Mouse (Mus musculus): ENCODE measurements at regions not wholly inside any gene's neighbourhood (a gene's known extent, or its start where the extent isn't known, plus 50 kb on each side); places are given as distances from the start of the nearest gene placed in this dataset.

- no peak for DNase-seq (ENCODE audit: extremely low spot score, low spot score)
Observed at GRCm38 (mm10) chr10:118706020-118706419, 164.0 kb downstream of the Dyrk2 start.

- no peak for DNase-seq (ENCODE audit: extremely low spot score, low spot score)
Observed at GRCm38 (mm10) chr10:118709718-118710117, 160.3 kb downstream of the Dyrk2 start.

GRCm38 (mm10) chr10:118711529-118711928 is 158.5 kb downstream of the Dyrk2 start:
- no peak for DNase-seq (ENCODE audit: extremely low spot score, low spot score)

- no peak for DNase-seq (ENCODE audit: extremely low spot score, low spot score)
Observed at GRCm38 (mm10) chr10:118711951-118712350, 158.1 kb downstream of the Dyrk2 start.

GRCm38 (mm10) chr10:118712951-118713350 is 157.1 kb downstream of the Dyrk2 start:
- DNase-seq (ENCODE audit: extremely low spot score, low spot score), result no peak

- DNase-seq (ENCODE audit: extremely low spot score, low spot score), result no peak
Observed at GRCm38 (mm10) chr10:118714179-118714581, 155.8 kb downstream of the Dyrk2 start.

- no peak for DNase-seq (ENCODE audit: extremely low spot score, low spot score)
Observed at GRCm38 (mm10) chr10:118714595-118714994, 155.4 kb downstream of the Dyrk2 start.

- no peak for DNase-seq (ENCODE audit: extremely low spot score, low spot score)
Observed at GRCm38 (mm10) chr10:118720630-118721029, 149.4 kb downstream of the Dyrk2 start.

GRCm38 (mm10) chr10:118722132-118722551 is 147.9 kb downstream of the Dyrk2 start:
- no peak for DNase-seq (ENCODE audit: extremely low spot score, low spot score)

- DNase-seq (ENCODE audit: extremely low spot score, low spot score), result no peak
Observed at GRCm38 (mm10) chr10:118722671-118723070, 147.3 kb downstream of the Dyrk2 start.

GRCm38 (mm10) chr10:118736093-118736492 is 133.9 kb downstream of the Dyrk2 start:
- no peak for DNase-seq (ENCODE audit: extremely low spot score, low spot score)

GRCm38 (mm10) chr10:118737064-118737463 is 132.9 kb downstream of the Dyrk2 start:
- DNase-seq (ENCODE audit: extremely low spot score, low spot score), result no peak

- no peak for DNase-seq (ENCODE audit: extremely low spot score, low spot score)
Observed at GRCm38 (mm10) chr10:118739849-118740481, 130.0 kb downstream of the Dyrk2 start.

- DNase-seq (ENCODE audit: extremely low spot score, low spot score), result no peak
Observed at GRCm38 (mm10) chr10:118743831-118744230, 126.2 kb downstream of the Dyrk2 start.

GRCm38 (mm10) chr10:118746719-118747395 is 123.2 kb downstream of the Dyrk2 start:
- no peak for DNase-seq (ENCODE audit: extremely low spot score, low spot score)

GRCm38 (mm10) chr10:118749039-118749438 is 121.0 kb downstream of the Dyrk2 start:
- DNase-seq (ENCODE audit: extremely low spot score, low spot score), result no peak

- no peak for DNase-seq (ENCODE audit: extremely low spot score, low spot score)
Observed at GRCm38 (mm10) chr10:118749756-118750155, 120.3 kb downstream of the Dyrk2 start.

GRCm38 (mm10) chr10:118751110-118751509 is 118.9 kb downstream of the Dyrk2 start:
- DNase-seq (ENCODE audit: extremely low spot score, low spot score), result no peak

GRCm38 (mm10) chr10:118753061-118753775 is 116.8 kb downstream of the Dyrk2 start:
- no peak for DNase-seq (ENCODE audit: extremely low spot score, low spot score)

- DNase-seq (ENCODE audit: extremely low spot score, low spot score), result no peak
Observed at GRCm38 (mm10) chr10:118754791-118755190, 115.2 kb downstream of the Dyrk2 start.

GRCm38 (mm10) chr10:118758825-118759471 is 111.1 kb downstream of the Dyrk2 start:
- no peak for DNase-seq (ENCODE audit: extremely low spot score, low spot score)

GRCm38 (mm10) chr10:118760441-118760840 is 109.6 kb downstream of the Dyrk2 start:
- DNase-seq (ENCODE audit: extremely low spot score, low spot score), result no peak

Measured in neural tube, embryonic 10.5 days (tissue).